Mouse (Mus musculus): Measurements from ENCODE around the gene Hmbs. TPM values are rescaled to one million over a fixed set of nuclear protein-coding genes. Genes with fewer than 3 reads are reported as not detected.
"Not testable (repeated sequence)": the region's sequence is repeated elsewhere in the genome, so short reads cannot be mapped to it uniquely, and the experiment has no call there.

Gene Hmbs
- polyA plus RNA-seq, 2 experiments = 60.1 to 102 TPM

- Histone ChIP-seq H3K4me3 (replicated peaks; ENCODE audit: low read length) (no peak overlapping the region), H3K36me3 (ENCODE audit: control insufficient read depth, insufficient read depth, low read length) (peaks cover 36% of the 10 kb centered on the region), H3K9me3 (ENCODE audit: control insufficient read depth, low read length) (no peaks in the 10 kb centered on the region), H3K9ac (ENCODE audit: low read depth, low read length, severe bottlenecking) (no peak overlapping the region), H3K4me1 (ENCODE audit: control insufficient read depth, insufficient read depth, low read length) (peaks cover 16% of the 10 kb centered on the region), H3K27ac (replicated peaks; ENCODE audit: low read depth, low read length) (no peak overlapping the region), H3K4me2 (replicated peaks; ENCODE audit: low read depth, low read length, severe bottlenecking) (no peak overlapping the region), H3K27me3 (ENCODE audit: control insufficient read depth, insufficient read depth, low read length) (no peaks in the 10 kb centered on the region)
- ATAC-seq (ENCODE audit: low FRiP score, low read depth) = no peak
- no peak for TF ChIP-seq POLR2A (IDR thresholded peaks at IDR 0.05; ENCODE audit: borderline replicate concordance, extremely low read depth, insufficient read depth, insufficient read length)
- 81% methylated on average over 5 of the region's 5 CpGs for WGBS
- DNase-seq (ENCODE audit: low spot score) = no peak
These were observed 5.5 kb downstream of the Hmbs start for GRCm38 (mm10) chr9:44338574-44338973.

- no peak for TF ChIP-seq POLR2A (IDR thresholded peaks at IDR 0.05; ENCODE audit: borderline replicate concordance, extremely low read depth, insufficient read depth, insufficient read length)
- no peak overlapping the region for H3K27ac ChIP-seq (replicated peaks; ENCODE audit: low read depth, low read length)
- no peaks in the 10 kb centered on the region for H3K27me3 ChIP-seq (ENCODE audit: control insufficient read depth, insufficient read depth, low read length)
- H3K4me1 ChIP-seq (ENCODE audit: control insufficient read depth, insufficient read depth, low read length) = peaks cover 12% of the 10 kb centered on the region
- no peak for ATAC-seq (ENCODE audit: low FRiP score, low read depth)
- 69% methylated on average over 9 of the region's 9 CpGs for WGBS
- H3K9me3 ChIP-seq (ENCODE audit: control insufficient read depth, low read length) = no peaks in the 10 kb centered on the region
- DNase-seq (ENCODE audit: low spot score) = no peak
- H3K4me2 ChIP-seq (replicated peaks; ENCODE audit: low read depth, low read length, severe bottlenecking) = peak overlapping the region; percentile 80; the same call in 1 of the 2 replicates
- peaks cover 46% of the 10 kb centered on the region for H3K36me3 ChIP-seq (ENCODE audit: control insufficient read depth, insufficient read depth, low read length)
- H3K9ac ChIP-seq (ENCODE audit: low read depth, low read length, severe bottlenecking) = peak overlapping the region; percentile 28; the same call in 1 of the 2 replicates
- H3K4me3 ChIP-seq (replicated peaks; ENCODE audit: low read length) = peak overlapping the region; percentile 60; the same call in 1 of the 2 replicates
These were observed 6.4 kb downstream of the Hmbs start for GRCm38 (mm10) chr9:44337436-44338169.

GRCm38 (mm10) chr9:44336964-44337363 lies 7.1 kb downstream of the Hmbs start:
- Histone ChIP-seq H3K4me1 (ENCODE audit: control insufficient read depth, insufficient read depth, low read length) (peaks cover 12% of the 10 kb centered on the region; the same call in 1 of the 2 replicates), H3K36me3 (ENCODE audit: control insufficient read depth, insufficient read depth, low read length) (peaks cover 53% of the 10 kb centered on the region), H3K4me2 (replicated peaks; ENCODE audit: low read depth, low read length, severe bottlenecking) (peak overlapping the region; percentile 80), H3K4me3 (replicated peaks; ENCODE audit: low read length) (peak overlapping the region; percentile 60), H3K9me3 (ENCODE audit: control insufficient read depth, low read length) (no peaks in the 10 kb centered on the region), H3K27ac (replicated peaks; ENCODE audit: low read depth, low read length) (no peak overlapping the region), H3K27me3 (ENCODE audit: control insufficient read depth, insufficient read depth, low read length) (no peaks in the 10 kb centered on the region), H3K9ac (ENCODE audit: low read depth, low read length, severe bottlenecking) (no peak overlapping the region)
- TF ChIP-seq POLR2A (IDR thresholded peaks at IDR 0.05; ENCODE audit: borderline replicate concordance, extremely low read depth, insufficient read depth, insufficient read length) = no peak
- 81% methylated on average over 3 of the region's 3 CpGs for WGBS
- ATAC-seq (ENCODE audit: low FRiP score, low read depth) (no peak), DNase-seq (ENCODE audit: low spot score) (no peak)

GRCm38 (mm10) chr9:44336513-44336912 lies 7.5 kb downstream of the Hmbs start:
- not testable (repeated sequence) for ATAC-seq (ENCODE audit: low FRiP score, low read depth); H3K27ac ChIP-seq (replicated peaks; ENCODE audit: low read depth, low read length); H3K9me3 ChIP-seq (ENCODE audit: control insufficient read depth, low read length); H3K27me3 ChIP-seq (ENCODE audit: control insufficient read depth, insufficient read depth, low read length); H3K9ac ChIP-seq (ENCODE audit: low read depth, low read length, severe bottlenecking); DNase-seq (ENCODE audit: low spot score)
- WGBS = 18% methylated on average over 3 of the region's 4 CpGs
- Histone ChIP-seq H3K36me3 (ENCODE audit: control insufficient read depth, insufficient read depth, low read length) (peaks cover 55% of the 10 kb centered on the region), H3K4me2 (replicated peaks; ENCODE audit: low read depth, low read length, severe bottlenecking) (peak overlapping the region; percentile 80), H3K4me1 (ENCODE audit: control insufficient read depth, insufficient read depth, low read length) (peaks cover 12% of the 10 kb centered on the region; the same call in 1 of the 2 replicates), H3K4me3 (replicated peaks; ENCODE audit: low read length) (peak overlapping the region; percentile 60)

- Histone ChIP-seq H3K36me3 (ENCODE audit: control insufficient read depth, insufficient read depth, low read length) (peaks cover 55% of the 10 kb centered on the region), H3K9ac (ENCODE audit: low read depth, low read length, severe bottlenecking) (peak overlapping the region; percentile 84), H3K27ac (replicated peaks; ENCODE audit: low read depth, low read length) (peak overlapping the region; percentile 94; the same call in 1 of the 2 replicates), H3K4me1 (ENCODE audit: control insufficient read depth, insufficient read depth, low read length) (peaks cover 12% of the 10 kb centered on the region; the same call in 1 of the 2 replicates), H3K4me2 (replicated peaks; ENCODE audit: low read depth, low read length, severe bottlenecking) (peak overlapping the region; percentile 80), H3K9me3 (ENCODE audit: control insufficient read depth, low read length) (no peaks in the 10 kb centered on the region), H3K27me3 (ENCODE audit: control insufficient read depth, insufficient read depth, low read length) (no peaks in the 10 kb centered on the region), H3K4me3 (replicated peaks; ENCODE audit: low read length) (peak overlapping the region; percentile 60)
- no peak for ATAC-seq (ENCODE audit: low FRiP score, low read depth)
- no peak for DNase-seq (ENCODE audit: low spot score)
- 0 out of 2 replicates have a peak, but pooled peaks have one; percentile 14 for TF ChIP-seq POLR2A (IDR thresholded peaks at IDR 0.05; ENCODE audit: borderline replicate concordance, extremely low read depth, insufficient read depth, insufficient read length)
- WGBS = 0% methylated on average over 5 of the region's 5 CpGs
These were observed 8.0 kb downstream of the Hmbs start for GRCm38 (mm10) chr9:44336093-44336406.
